Mouse (Mus musculus) embryonic facial prominence, embryonic 12.5 days (tissue): Measurements from ENCODE around the gene Zfp213. TPM values are rescaled to one million over a fixed set of nuclear protein-coding genes. Genes with fewer than 3 reads are reported as not detected.

Experiments
- ATAC-seq: fragments of 200-750 bp; cut with Nextera tagmentation; 2 replicates; pipeline ENCODE4 v1.8.0; 2017; ENCODE audit not compliant: insufficient number of reproducible peaks, insufficient read depth, low FRiP score, low TSS enrichment
- H3K27ac ChIP-seq: fragments of 300-500 bp; sonication (generic); 2 replicates; pipeline ENCODE4 v1.5.1; 2016; ENCODE audit warnings: mild to moderate bottlenecking
- H3K27me3 ChIP-seq: fragments of 300-500 bp; sonication (generic); 2 replicates; pipeline ENCODE4 v1.6.1; 2016; ENCODE audit warnings: mild to moderate bottlenecking, moderate library complexity
- H3K36me3 ChIP-seq: fragments of 300-500 bp; sonication (generic); 2 replicates; pipeline ENCODE4 v1.6.1; 2016; ENCODE audit warnings: mild to moderate bottlenecking
- H3K4me1 ChIP-seq: fragments of 300-500 bp; sonication (generic); 2 replicates; pipeline ENCODE4 v1.6.1; 2016
- H3K4me2 ChIP-seq: fragments of 300-500 bp; sonication (generic); replicated peaks from 2 replicates; pipeline ENCODE4 v1.6.1; 2016; ENCODE audit warnings: mild to moderate bottlenecking, moderate library complexity
- H3K4me3 ChIP-seq: fragments of 300-500 bp; sonication (generic); 2 replicates; pipeline ENCODE4 v1.5.1; 2016; ENCODE audit warnings: mild to moderate bottlenecking
- H3K9ac ChIP-seq: fragments of 300-500 bp; sonication (generic); 2 replicates; pipeline ENCODE4 v1.6.1; 2016; ENCODE audit warnings: mild to moderate bottlenecking, moderate library complexity
- H3K9me3 ChIP-seq: fragments of 300-500 bp; sonication (generic); 2 replicates; pipeline ENCODE4 v1.6.1; 2016; ENCODE audit warnings: mild to moderate bottlenecking, moderate library complexity
- WGBS: fragments of 180-500 bp; shearing (Covaris S2); methylation state at CpG from one replicate; pipeline ENCODE4 v1.1.7; 2016; 5-methylcytosine and 5-hydroxymethylcytosine counted together
- polyA plus RNA-seq: library from polyadenylated mRNA; unstranded; fragments of >200 nt; fragmentation: Nextera tagmentation; extraction: Ambion mirVana; gene quantifications from 2 replicates; pipeline ENCODE4 v1.2.1, GENCODE M21; 2016

The Zfp213 gene
- polyA plus RNA-seq, 1 experiment from 2014 or later, result 24.3 TPM

DNA sequence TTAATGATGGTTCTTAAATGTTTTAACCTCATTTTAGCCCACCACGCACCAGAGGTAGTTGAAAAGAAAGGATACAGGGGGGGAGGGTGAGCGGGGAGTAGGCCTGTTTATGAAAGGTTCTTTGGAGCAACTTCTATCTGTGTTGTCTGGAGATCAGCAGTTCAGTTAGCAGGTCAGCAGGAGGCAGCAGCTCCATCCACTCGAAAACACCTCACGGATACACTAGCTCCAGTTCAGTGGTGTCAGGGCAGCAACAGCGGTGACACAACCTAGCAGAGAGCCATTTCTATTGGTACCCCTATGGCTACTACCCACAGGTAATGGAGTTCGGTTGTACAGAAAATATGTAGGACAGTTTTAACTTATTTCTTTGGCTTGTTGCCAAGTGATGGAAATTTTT is 6.0 kb upstream of the Zfp213 start:
- H3K27ac ChIP-seq, result no peak overlapping the region
- H3K4me3 ChIP-seq, result no peak overlapping the region
- H3K36me3 ChIP-seq, result peaks cover 15% of the 10 kb centered on the region
- ATAC-seq, result no peak
- no peaks in the 10 kb centered on the region for H3K27me3 ChIP-seq
- no peak overlapping the region for H3K9ac ChIP-seq
- H3K4me1 ChIP-seq, result peaks cover 3% of the 10 kb centered on the region
- WGBS, result 39% methylated on average over 6 of the region's 6 CpGs
- H3K9me3 ChIP-seq, result no peaks in the 10 kb centered on the region
- H3K4me2 ChIP-seq, result no peak overlapping the region

DNA sequence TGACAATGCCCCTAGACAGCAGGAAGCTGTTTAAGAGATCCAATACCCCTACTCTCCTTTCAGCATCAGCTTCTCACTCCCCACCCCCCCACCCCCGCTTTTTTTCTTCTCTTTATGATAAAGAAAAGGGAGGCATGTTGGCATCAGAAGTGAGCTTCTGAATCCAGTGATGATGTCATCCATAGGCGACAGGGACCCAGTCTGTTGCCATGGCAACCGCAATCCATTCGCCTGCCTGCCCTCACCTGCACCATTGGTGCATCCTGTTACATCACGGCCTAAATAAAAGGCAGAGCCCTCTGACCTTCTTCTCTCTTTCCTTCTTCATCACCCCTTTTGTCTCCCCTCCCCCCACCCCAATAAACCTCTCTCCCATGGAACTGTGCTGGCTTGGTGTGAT is 4.3 kb upstream of the Zfp213 start:
- no peak overlapping the region for H3K4me3 ChIP-seq
- WGBS, result 29% methylated on average over 5 of the region's 5 CpGs
- H3K27ac ChIP-seq, result no peak overlapping the region
- H3K36me3 ChIP-seq, result 0 out of 2 replicates have a peak, but pooled peaks cover 4% of the 10 kb centered on the region
- ATAC-seq, result no peak
- no peak overlapping the region for H3K4me2 ChIP-seq
- H3K4me1 ChIP-seq, result peaks cover 7% of the 10 kb centered on the region
- H3K27me3 ChIP-seq, result no peaks in the 10 kb centered on the region
- H3K9me3 ChIP-seq, result no peaks in the 10 kb centered on the region
- H3K9ac ChIP-seq, result no peak overlapping the region

DNA sequence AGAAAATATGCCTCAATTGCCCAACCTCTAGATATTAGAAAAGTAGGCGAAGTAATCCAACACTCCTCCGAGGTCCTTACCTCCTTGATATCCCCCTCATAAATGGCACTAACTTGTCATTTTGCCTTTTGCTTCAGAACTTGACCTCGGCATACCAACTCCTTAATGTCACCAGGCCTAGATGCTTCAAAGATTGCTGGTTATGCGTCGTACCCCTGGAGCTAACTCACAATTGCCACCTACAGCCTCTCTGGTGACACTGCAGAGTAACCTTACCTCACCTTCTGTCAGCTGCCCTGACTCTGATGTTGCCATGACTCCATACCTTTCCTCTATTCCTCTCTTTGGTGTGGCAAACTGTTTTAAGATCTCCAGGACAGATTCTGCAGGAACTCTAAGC is 2.7 kb upstream of the Zfp213 start:
- peaks cover 13% of the 10 kb centered on the region for H3K4me1 ChIP-seq

DNA sequence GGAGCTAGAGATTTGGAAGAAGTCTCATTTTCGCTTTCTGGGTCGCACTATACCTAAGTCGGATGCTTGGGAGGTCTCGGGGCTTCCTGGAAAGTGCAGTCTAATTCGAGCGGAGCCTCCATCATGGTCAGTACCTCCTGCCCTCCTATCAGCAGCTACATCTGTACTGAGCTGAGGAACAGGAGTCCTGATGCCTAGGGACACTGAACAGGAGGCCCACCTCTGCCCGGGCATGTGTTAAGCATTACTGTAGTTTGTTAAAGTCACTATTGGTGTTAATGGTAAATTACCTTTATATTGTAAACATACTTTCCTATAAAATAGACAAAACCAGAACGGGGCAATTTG is 304 bp upstream of the Zfp213 start:
- Histone ChIP-seq H3K4me2 (peak overlapping the region; percentile 71), H3K36me3 (peaks cover 13% of the 10 kb centered on the region), H3K27ac (peak overlapping the region; percentile 90), H3K4me3 (peak overlapping the region; percentile 72), H3K27me3 (no peaks in the 10 kb centered on the region), H3K9ac (peak overlapping the region; percentile 88), H3K9me3 (no peaks in the 10 kb centered on the region), H3K4me1 (peaks cover 13% of the 10 kb centered on the region)
- 1% methylated on average over 8 of the region's 8 CpGs for WGBS
- peak; percentile 81 for ATAC-seq

More for the DNA sequence above, 2.7 kb upstream of the Zfp213 start:
- Histone ChIP-seq H3K27ac (no peak overlapping the region), H3K9ac (no peak overlapping the region), H3K4me3 (no peak overlapping the region), H3K9me3 (no peaks in the 10 kb centered on the region), H3K36me3 (no peaks in the 10 kb centered on the region), H3K4me2 (no peak overlapping the region), H3K27me3 (no peaks in the 10 kb centered on the region)
- 48% methylated on average over 5 of the region's 5 CpGs for WGBS
- no peak for ATAC-seq

DNA sequence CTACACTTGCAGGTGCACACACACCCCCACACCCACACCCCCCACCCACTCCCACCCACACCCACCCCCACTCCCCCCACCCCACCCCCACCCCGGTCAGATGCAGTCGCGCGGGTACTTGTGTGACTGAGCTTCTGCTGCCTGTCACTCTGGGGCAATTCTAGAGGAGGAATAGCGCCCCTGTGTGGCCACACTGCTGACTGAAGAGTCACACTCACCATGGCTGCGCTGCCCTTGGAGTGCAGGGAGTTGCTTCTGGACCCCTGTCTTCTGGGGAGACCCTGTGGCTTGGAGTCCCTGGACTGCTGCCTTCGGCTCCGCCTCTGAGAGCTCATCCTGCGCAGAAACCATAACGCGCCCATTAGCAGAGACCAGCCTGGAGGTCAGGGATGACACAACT is 4.3 kb downstream of the Zfp213 start:
- Histone ChIP-seq H3K4me2 (no peak overlapping the region), H3K27ac (no peak overlapping the region)

DNA sequence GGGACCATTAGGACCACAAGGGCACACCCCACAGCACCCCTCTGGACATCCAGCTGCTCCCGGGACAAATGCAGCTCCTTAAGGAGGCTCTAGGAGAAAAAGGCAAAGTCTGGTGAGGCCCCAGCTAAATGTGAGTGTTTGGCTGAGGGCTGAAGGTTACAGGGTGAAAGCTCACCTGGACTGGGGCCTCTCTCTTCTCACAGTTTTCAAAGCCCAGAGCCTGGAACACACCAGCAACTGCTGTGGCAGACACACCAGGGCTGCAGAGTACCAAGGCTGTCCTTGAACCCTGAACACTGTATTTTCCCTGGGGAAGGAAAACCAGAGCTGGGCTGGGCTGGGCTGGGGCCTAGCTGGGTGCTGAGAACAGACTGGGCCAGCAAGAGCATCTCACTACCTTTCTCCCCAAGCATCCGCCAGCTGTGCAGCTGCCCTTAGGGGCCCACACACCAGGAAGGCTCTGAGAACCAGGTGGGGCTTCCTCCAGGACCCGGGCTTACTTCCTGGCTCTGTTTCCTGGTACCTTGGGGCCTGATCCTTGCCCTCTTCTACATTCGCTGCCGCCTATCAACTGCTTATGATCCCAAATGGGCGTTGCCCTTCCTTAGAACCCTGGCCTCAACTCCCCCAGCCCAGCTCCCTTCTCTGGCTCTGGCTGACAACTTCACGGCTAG is 8.7 kb downstream of the Zfp213 start:
- no peaks in the 10 kb centered on the region for H3K27me3 ChIP-seq
- no peak overlapping the region for H3K9ac ChIP-seq
- 82% methylated on average over 7 of the region's 7 CpGs for WGBS
- H3K27ac ChIP-seq, result no peak overlapping the region
- no peaks in the 10 kb centered on the region for H3K9me3 ChIP-seq
- no peak for ATAC-seq
- H3K36me3 ChIP-seq, result peaks cover 49% of the 10 kb centered on the region
- no peak overlapping the region for H3K4me2 ChIP-seq
- H3K4me1 ChIP-seq, result peaks cover 7% of the 10 kb centered on the region; the same call in 1 of the 2 replicates
- H3K4me3 ChIP-seq, result no peak overlapping the region

More for the DNA sequence above, 4.3 kb downstream of the Zfp213 start:
- Histone ChIP-seq H3K4me1 (peaks cover 7% of the 10 kb centered on the region), H3K9ac (no peak overlapping the region), H3K4me3 (no peak overlapping the region), H3K9me3 (no peaks in the 10 kb centered on the region), H3K36me3 (peaks cover 56% of the 10 kb centered on the region), H3K27me3 (no peaks in the 10 kb centered on the region)
- 56% methylated on average over 11 of the region's 11 CpGs for WGBS
- no peak for ATAC-seq

DNA sequence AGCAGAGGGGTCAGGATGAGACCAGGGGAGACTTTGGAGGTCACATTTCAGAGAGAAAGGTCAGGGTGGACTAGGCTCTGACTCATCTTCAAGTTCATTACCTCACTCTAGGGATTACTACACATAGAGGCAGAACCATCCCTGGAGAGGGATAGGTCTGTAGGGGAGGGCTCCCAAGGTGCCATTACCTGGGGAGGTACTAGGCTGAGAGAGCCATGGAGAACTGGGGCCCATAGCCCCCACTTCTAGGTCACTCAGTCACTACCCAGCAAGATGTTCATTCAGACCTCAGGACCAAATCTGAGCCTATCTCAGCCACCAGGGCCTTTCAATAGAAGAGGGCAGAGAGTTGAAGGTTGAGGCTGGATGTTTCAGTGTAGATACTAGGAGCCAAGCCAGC is 9.7 kb downstream of the Zfp213 start:
- H3K4me3 ChIP-seq, result no peak overlapping the region

DNA sequence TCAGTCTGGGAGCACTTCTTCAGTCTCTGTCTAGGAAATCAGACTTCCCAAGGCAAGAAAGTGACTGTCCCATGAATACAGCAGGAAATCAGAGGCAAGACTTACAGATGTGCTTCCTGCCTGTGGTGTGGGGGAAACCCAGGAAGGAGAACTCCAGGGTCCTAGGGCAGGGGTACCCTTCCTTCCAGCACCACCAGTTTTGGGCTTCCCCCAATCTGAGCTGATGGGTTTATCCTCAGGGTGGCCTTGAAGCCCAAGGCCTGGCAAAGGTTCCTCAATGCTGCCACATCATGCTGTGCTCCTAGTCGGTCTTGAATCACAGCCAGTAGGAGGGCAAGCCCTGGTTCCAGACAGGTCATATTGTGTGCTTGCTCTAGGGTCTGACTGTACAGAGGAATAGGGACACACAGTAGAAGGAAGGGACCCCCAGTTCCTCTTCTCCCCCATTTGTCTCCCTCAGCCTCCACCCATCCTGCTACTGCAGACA is 10.4 kb downstream of the Zfp213 start:
- Histone ChIP-seq H3K4me1 (peaks cover 12% of the 10 kb centered on the region; the same call in 1 of the 2 replicates), H3K4me2 (no peak overlapping the region), H3K4me3 (no peak overlapping the region), H3K36me3 (peaks cover 37% of the 10 kb centered on the region), H3K27me3 (no peaks in the 10 kb centered on the region), H3K9ac (no peak overlapping the region), H3K27ac (no peak overlapping the region), H3K9me3 (no peaks in the 10 kb centered on the region)
- 78% methylated on average over 1 of the region's 1 CpGs for WGBS
- no peak for ATAC-seq

More for the DNA sequence above, 9.7 kb downstream of the Zfp213 start:
- Histone ChIP-seq H3K9ac (no peak overlapping the region), H3K27me3 (no peaks in the 10 kb centered on the region), H3K4me2 (no peak overlapping the region), H3K27ac (no peak overlapping the region), H3K9me3 (no peaks in the 10 kb centered on the region), H3K4me1 (peaks cover 12% of the 10 kb centered on the region; the same call in 1 of the 2 replicates), H3K36me3 (peaks cover 43% of the 10 kb centered on the region)
- ATAC-seq, result no peak

DNA sequence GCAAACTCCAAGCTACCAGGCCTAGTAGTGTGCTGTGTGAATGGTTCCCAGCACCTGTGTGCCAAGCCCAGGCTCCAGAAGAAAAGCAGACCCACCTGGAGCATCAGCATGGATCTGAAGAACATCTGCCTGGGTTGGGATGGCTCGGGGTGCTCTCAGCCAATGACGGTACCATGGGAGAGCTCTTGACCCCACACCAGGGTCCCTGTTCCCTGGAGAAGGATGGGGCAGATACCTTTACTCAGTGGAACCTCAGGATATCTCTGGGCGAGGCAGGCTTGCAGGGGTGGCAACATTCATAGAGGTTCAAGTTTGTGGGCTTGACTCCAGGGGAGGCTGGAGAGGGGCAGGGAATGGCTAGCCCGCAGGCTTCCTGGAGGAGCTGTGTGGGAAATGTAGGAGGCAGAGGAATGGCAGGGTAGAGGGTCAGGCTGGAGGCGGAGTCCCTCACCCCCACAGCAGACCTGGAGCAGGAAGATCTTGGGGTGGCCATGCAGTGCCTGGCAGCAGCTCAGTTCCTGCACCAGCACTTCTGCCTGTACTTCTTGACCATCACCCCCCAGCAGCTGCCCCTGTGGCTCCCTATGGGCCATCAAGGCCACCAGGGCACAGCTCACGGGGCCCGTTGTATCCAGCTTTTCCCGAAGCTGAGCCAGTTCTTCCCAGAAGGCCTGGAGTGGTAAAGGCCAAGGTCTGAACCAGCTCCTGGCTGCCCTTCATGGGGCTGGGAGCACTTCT is 11.0 kb downstream of the Zfp213 start:
- Histone ChIP-seq H3K4me3 (no peak overlapping the region), H3K27ac (no peak overlapping the region), H3K4me1 (peaks cover 12% of the 10 kb centered on the region; the same call in 1 of the 2 replicates), H3K36me3 (peaks cover 31% of the 10 kb centered on the region), H3K27me3 (no peaks in the 10 kb centered on the region), H3K9me3 (no peaks in the 10 kb centered on the region), H3K4me2 (no peak overlapping the region), H3K9ac (no peak overlapping the region)
- ATAC-seq, result no peak
- 81% methylated on average over 8 of the region's 8 CpGs for WGBS

DNA sequence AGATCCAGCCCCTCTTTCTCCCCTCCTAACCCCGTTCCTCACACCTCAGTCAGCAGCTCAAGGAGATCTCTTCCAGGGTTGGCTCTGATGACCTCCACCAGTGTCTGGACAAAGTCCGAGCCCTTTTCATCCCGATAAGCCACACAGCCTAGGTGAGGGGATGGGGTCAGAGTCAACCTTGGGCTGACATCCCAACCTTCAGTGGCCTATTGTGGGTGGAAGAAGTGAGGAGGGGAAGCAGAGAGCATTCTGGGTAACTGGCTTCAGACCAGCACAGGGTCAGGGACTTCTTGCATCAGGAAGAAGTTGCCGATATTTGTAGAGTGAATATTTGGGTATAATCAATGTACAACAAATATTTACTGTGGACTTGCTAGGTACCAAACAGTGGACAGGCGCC is 12.1 kb downstream of the Zfp213 start:
- Histone ChIP-seq H3K9ac (no peak overlapping the region), H3K9me3 (no peaks in the 10 kb centered on the region), H3K4me3 (no peak overlapping the region; the same call in 1 of the 2 replicates), H3K27me3 (no peaks in the 10 kb centered on the region), H3K36me3 (peaks cover 20% of the 10 kb centered on the region), H3K27ac (no peak overlapping the region), H3K4me1 (peaks cover 12% of the 10 kb centered on the region; the same call in 1 of the 2 replicates), H3K4me2 (no peak overlapping the region)
- ATAC-seq, result no peak
- WGBS, result 73% methylated on average over 5 of the region's 5 CpGs

DNA sequence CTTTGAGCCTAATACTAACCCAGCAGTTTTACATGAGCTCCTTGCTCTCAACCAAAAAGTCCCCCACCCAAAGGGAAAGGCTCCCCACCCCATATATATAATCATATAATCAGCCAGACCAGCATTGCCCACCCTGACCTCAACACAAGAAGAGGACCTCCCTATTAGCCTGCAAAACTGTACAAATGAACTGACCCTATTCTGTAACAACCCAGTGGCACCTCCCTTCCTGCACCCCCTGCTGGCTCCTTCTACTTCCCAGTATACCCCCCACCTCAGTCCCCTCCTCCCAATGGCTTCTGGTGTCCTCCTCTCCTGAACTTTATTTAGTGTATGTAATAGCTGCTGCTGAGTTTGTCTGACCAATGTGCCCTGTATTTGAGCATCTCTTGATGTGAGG is 12.6 kb downstream of the Zfp213 start:
- Histone ChIP-seq H3K4me3 (peak overlapping the region; percentile 57), H3K9me3 (no peaks in the 10 kb centered on the region), H3K27ac (no peak overlapping the region), H3K4me2 (peak overlapping the region; percentile 73), H3K36me3 (peaks cover 15% of the 10 kb centered on the region), H3K9ac (peak overlapping the region; percentile 60; the same call in 1 of the 2 replicates), H3K27me3 (no peaks in the 10 kb centered on the region), H3K4me1 (peaks cover 12% of the 10 kb centered on the region; the same call in 1 of the 2 replicates)
- ATAC-seq, result no peak

DNA sequence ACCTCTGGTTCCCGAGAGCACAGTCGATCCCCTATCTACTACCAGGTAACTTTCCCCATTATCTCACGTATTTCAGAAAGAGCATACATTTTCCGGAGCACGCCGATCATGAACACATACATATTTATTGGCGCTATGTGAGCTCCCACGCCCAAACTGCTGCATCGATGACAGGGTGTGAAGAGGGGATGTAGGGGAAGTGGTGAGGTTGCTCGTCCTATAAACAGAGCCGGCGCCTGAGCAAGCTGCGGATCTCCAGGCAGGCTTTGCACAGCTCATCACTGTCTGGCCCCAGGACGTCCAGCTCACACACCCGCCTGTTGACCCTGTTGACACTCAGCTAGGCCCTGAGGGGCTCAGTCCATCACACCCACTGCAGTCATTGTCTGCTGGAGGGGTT is 13.2 kb downstream of the Zfp213 start:
- Histone ChIP-seq H3K4me1 (peaks cover 12% of the 10 kb centered on the region; the same call in 1 of the 2 replicates), H3K4me2 (peak overlapping the region; percentile 73), H3K27ac (peak overlapping the region; percentile 82; the same call in 1 of the 2 replicates), H3K9me3 (no peaks in the 10 kb centered on the region), H3K36me3 (peaks cover 9% of the 10 kb centered on the region), H3K27me3 (no peaks in the 10 kb centered on the region), H3K4me3 (peak overlapping the region; percentile 57), H3K9ac (peak overlapping the region; percentile 60)
- no peak for ATAC-seq
- WGBS, result under 1% methylated on average over 15 of the region's 15 CpGs
